Mouse (Mus musculus) lung, adult 10 weeks (tissue): ENCODE results near the gene Ankrd11. TPM values are rescaled to one million over a fixed set of nuclear protein-coding genes. Genes with fewer than 3 reads are reported as not detected.

Source experiments
- polyA plus RNA-seq: library from polyadenylated mRNA; stranded (reverse); fragments of 350-450 nt; fragmentation: Illumina TruSeq; extraction: RNeasy Lipid Tissue Mini Kit (QIAGEN cat#74804); gene quantifications from one replicate; pipeline ENCODE4 v1.2.3, GENCODE M21; 2014; ENCODE audit warnings: low read depth, low replicate concordance; ENCODE audit not compliant: insufficient read depth

Ankrd11 gene
- 25.1 TPM for polyA plus RNA-seq

DNA sequence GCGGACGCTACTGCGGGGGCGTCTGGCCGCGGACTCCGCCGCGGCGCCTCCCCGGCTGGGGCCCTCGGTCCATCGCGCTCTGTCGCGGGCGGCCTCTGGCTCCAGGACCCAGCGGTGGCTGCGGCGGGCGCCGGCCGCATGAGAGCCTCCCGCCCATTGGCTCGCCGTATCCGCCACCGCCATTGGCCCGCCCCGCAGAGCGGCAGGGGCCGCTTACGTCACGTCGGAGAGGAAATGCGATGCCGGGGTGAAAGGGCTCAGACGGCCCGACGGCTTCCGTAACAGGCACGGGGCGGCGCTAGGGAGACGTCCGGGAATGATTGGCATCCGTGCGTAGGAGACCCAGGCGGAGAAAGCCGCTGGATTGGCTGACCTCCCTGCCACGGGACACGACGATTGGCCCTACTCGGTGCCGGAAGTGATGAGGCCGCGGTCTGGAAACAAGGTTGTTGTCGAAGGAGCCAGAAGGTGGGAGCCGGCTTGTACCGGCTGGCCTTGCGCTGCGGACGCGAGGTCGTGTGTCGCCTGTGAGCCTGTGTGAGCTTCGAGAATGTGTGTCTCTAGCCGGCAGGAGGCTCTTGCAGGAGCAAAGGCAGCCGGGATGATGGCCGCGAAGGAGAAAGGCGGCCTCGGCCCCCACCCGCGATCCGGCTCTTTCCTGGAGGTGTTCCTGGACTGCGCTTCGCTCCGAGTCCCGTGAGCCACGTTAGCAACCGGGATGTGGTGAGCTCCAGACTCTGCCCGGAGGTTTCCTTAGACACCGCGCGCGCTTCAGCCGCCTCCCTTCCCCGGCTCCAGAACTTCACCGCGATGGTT, at the start of gene Ankrd11:
Gene Ankrd11, minus strand, starts transcription at position 120 of the 816 bp plus-strand sequence.

GRCm38 (mm10) chr8:123062721-123063120, 20.6 kb upstream of the Ankrd11 start, which contains the start of gene Spg7:
Spg7 (plus strand) TSS chr8:123062942.

GRCm38 (mm10) chr8:122847829-122848561, 194.1 kb downstream of the Ankrd11 start, which contains the start of gene Cdh15:
Cdh15 (plus strand) TSS chr8:122847966.

Other genes starting within 250 kb of the Ankrd11 start
- gene Cdh15, start 194.3 kb downstream of the Ankrd11 start, polyA plus RNA-seq, result not detected
- gene Spg7, start 20.7 kb upstream of the Ankrd11 start, polyA plus RNA-seq, result 33.1 TPM
- 1,402 TPM for gene Rpl13, start 60.1 kb upstream of the Ankrd11 start, polyA plus RNA-seq
- gene Cpne7, start 75.1 kb upstream of the Ankrd11 start, polyA plus RNA-seq, result 0.38 TPM
- 12.7 TPM for gene Sult5a1, start 116.0 kb upstream of the Ankrd11 start, polyA plus RNA-seq
- gene Dpep1, start 144.0 kb upstream of the Ankrd11 start, polyA plus RNA-seq, result 124 TPM
- gene Chmp1a, start 170.5 kb upstream of the Ankrd11 start, polyA plus RNA-seq, result 60.6 TPM
- 5.7 TPM for gene Spata33, start 170.6 kb upstream of the Ankrd11 start, polyA plus RNA-seq
- gene Cdk10, start 182.6 kb upstream of the Ankrd11 start, polyA plus RNA-seq, result 35.1 TPM
- gene Spata2l, start 194.0 kb upstream of the Ankrd11 start, polyA plus RNA-seq, result 1.9 TPM
- gene Zfp276, start 211.9 kb upstream of the Ankrd11 start, polyA plus RNA-seq, result 7.7 TPM
- gene Vps9d1, start 212.1 kb upstream of the Ankrd11 start, polyA plus RNA-seq, result 10.6 TPM